Mouse (Mus musculus): ENCODE results near the gene Rtl8a. TPM values are rescaled to one million over a fixed set of nuclear protein-coding genes. Genes with fewer than 3 reads are reported as not detected.
"Not testable (repeated sequence)": the region's sequence is repeated elsewhere in the genome, so short reads cannot be mapped to it uniquely, and the experiment has no call there.

Rtl8a gene
- 94.3 and 99.2 TPM in 2 replicates for polyA plus RNA-seq (2015; fragmentation: Nextera tagmentation; extraction: Ambion mirVana)

GRCm38 (mm10) chrX:53642980-53643961 is at the start of gene Rtl8a:
Rtl8a (minus strand) TSS chrX:53643682.
- ATAC-seq (ENCODE audit: extremely low read depth, insufficient number of reproducible peaks, low FRiP score, low TSS enrichment), result peak; percentile 79
- peak within 1 kb of the TSS; percentile 78 for H3K27ac ChIP-seq (replicated peaks)
- 9% methylated on average over 12 of the region's 50 CpGs for WGBS

GRCm38 (mm10) chrX:53693141-53693540 is 49.7 kb upstream of the Rtl8a start:
- Histone ChIP-seq H3K4me3 (no peak overlapping the region), H3K4me1 (no peaks in the 10 kb centered on the region), H3K9me3 (no peaks in the 10 kb centered on the region), H3K27ac (replicated peaks) (no peak overlapping the region), H3K36me3 (no peaks in the 10 kb centered on the region), H3K27me3 (replicated peaks) (peaks cover 9% of the 10 kb centered on the region), H3K9ac (no peak overlapping the region), H3K4me2 (no peak overlapping the region)
- ATAC-seq (ENCODE audit: extremely low read depth, insufficient number of reproducible peaks, low FRiP score, low TSS enrichment), result no peak
- 64% methylated on average over 2 of the region's 2 CpGs for WGBS

More at GRCm38 (mm10) chrX:53642980-53643961, at the start of gene Rtl8a:
- H3K27me3 ChIP-seq (replicated peaks); H3K36me3 ChIP-seq; H3K9me3 ChIP-seq; H3K4me1 ChIP-seq: not testable (repeated sequence)
- Histone ChIP-seq H3K4me3 (peak within 1 kb of the TSS; percentile 43), H3K4me2 (peak within 1 kb of the TSS; percentile 59), H3K9ac (peak within 1 kb of the TSS; percentile 47; the same call in 1 of the 2 replicates)

GRCm38 (mm10) chrX:53692065-53692464 is 48.6 kb upstream of the Rtl8a start:
- Histone ChIP-seq H3K27me3 (replicated peaks) (peaks cover 9% of the 10 kb centered on the region), H3K4me3 (no peak overlapping the region), H3K27ac (replicated peaks) (no peak overlapping the region), H3K4me1 (no peaks in the 10 kb centered on the region), H3K4me2 (no peak overlapping the region), H3K9me3 (no peaks in the 10 kb centered on the region), H3K36me3 (no peaks in the 10 kb centered on the region), H3K9ac (no peak overlapping the region)
- ATAC-seq (ENCODE audit: extremely low read depth, insufficient number of reproducible peaks, low FRiP score, low TSS enrichment), result no peak
- WGBS, result 45% methylated on average over 2 of the region's 2 CpGs

- H3K4me2 ChIP-seq; ATAC-seq (ENCODE audit: extremely low read depth, insufficient number of reproducible peaks, low FRiP score, low TSS enrichment); H3K27ac ChIP-seq (replicated peaks); H3K36me3 ChIP-seq; H3K27me3 ChIP-seq (replicated peaks); H3K4me3 ChIP-seq; H3K4me1 ChIP-seq; H3K9me3 ChIP-seq; H3K9ac ChIP-seq: not testable (repeated sequence)
- 74% methylated on average over 2 of the region's 4 CpGs for WGBS
Measured at GRCm38 (mm10) chrX:53684676-53685075, 41.2 kb upstream of the Rtl8a start.

- not testable (repeated sequence) for ATAC-seq (ENCODE audit: extremely low read depth, insufficient number of reproducible peaks, low FRiP score, low TSS enrichment); H3K27ac ChIP-seq (replicated peaks); H3K9me3 ChIP-seq; H3K4me3 ChIP-seq; H3K4me2 ChIP-seq; H3K4me1 ChIP-seq; H3K36me3 ChIP-seq; H3K9ac ChIP-seq; H3K27me3 ChIP-seq (replicated peaks)
- WGBS, result 68% methylated on average over 2 of the region's 3 CpGs
Measured at GRCm38 (mm10) chrX:53682650-53683049, 39.2 kb upstream of the Rtl8a start.

GRCm38 (mm10) chrX:53676943-53677342 is 33.5 kb upstream of the Rtl8a start:
- H3K4me3 ChIP-seq; H3K4me1 ChIP-seq; H3K4me2 ChIP-seq; H3K9ac ChIP-seq; H3K36me3 ChIP-seq; H3K27ac ChIP-seq (replicated peaks); H3K27me3 ChIP-seq (replicated peaks); H3K9me3 ChIP-seq; ATAC-seq (ENCODE audit: extremely low read depth, insufficient number of reproducible peaks, low FRiP score, low TSS enrichment): not testable (repeated sequence)
- WGBS, result 4% methylated on average over 1 of the region's 2 CpGs

GRCm38 (mm10) chrX:53670696-53671095 is 27.2 kb upstream of the Rtl8a start:
- not testable (repeated sequence) for H3K27me3 ChIP-seq (replicated peaks); H3K36me3 ChIP-seq; H3K4me1 ChIP-seq; H3K9me3 ChIP-seq; ATAC-seq (ENCODE audit: extremely low read depth, insufficient number of reproducible peaks, low FRiP score, low TSS enrichment)
- peak overlapping the region; percentile 59; the same call in 1 of the 2 replicates for H3K27ac ChIP-seq (replicated peaks)
- peak overlapping the region; percentile 46 for H3K4me3 ChIP-seq
- WGBS, result 11% methylated on average over 4 of the region's 4 CpGs
- peak overlapping the region; percentile 63 for H3K9ac ChIP-seq
- H3K4me2 ChIP-seq, result peak overlapping the region; percentile 59

GRCm38 (mm10) chrX:53670294-53670693 is 26.8 kb upstream of the Rtl8a start, which contains the start of gene Rtl8b:
Rtl8b (minus strand) TSS chrX:53670408.
- H3K9me3 ChIP-seq, result no peaks in the 10 kb centered on the region
- peak within 1 kb of the TSS; percentile 59 for H3K4me2 ChIP-seq
- peak within 1 kb of the TSS; percentile 63 for H3K9ac ChIP-seq
- H3K36me3 ChIP-seq, result no peaks in the 10 kb centered on the region
- peak within 1 kb of the TSS; percentile 46 for H3K4me3 ChIP-seq
- no peak for ATAC-seq (ENCODE audit: extremely low read depth, insufficient number of reproducible peaks, low FRiP score, low TSS enrichment)
- no peaks in the 10 kb centered on the region for H3K4me1 ChIP-seq
- no peaks in the 10 kb centered on the region for H3K27me3 ChIP-seq (replicated peaks)
- 10% methylated on average over 12 of the region's 15 CpGs for WGBS
- peak within 1 kb of the TSS; percentile 59; the same call in 1 of the 2 replicates for H3K27ac ChIP-seq (replicated peaks)

GRCm38 (mm10) chrX:53669557-53670270 is 26.2 kb upstream of the Rtl8a start:
- H3K9me3 ChIP-seq; H3K27ac ChIP-seq (replicated peaks); H3K27me3 ChIP-seq (replicated peaks); H3K36me3 ChIP-seq; H3K4me1 ChIP-seq: not testable (repeated sequence)
- Histone ChIP-seq H3K4me2 (peak overlapping the region; percentile 53), H3K4me3 (peak overlapping the region; percentile 46), H3K9ac (peak overlapping the region; percentile 59; the same call in 1 of the 2 replicates)
- WGBS, result no CpG with 5 or more reads among the region's 36 CpGs
- peak; percentile 75 for ATAC-seq (ENCODE audit: extremely low read depth, insufficient number of reproducible peaks, low FRiP score, low TSS enrichment)

GRCm38 (mm10) chrX:53652917-53653316 is 9.4 kb upstream of the Rtl8a start:
- not testable (repeated sequence) for H3K4me3 ChIP-seq; H3K36me3 ChIP-seq; H3K9ac ChIP-seq; H3K4me1 ChIP-seq; H3K27ac ChIP-seq (replicated peaks); ATAC-seq (ENCODE audit: extremely low read depth, insufficient number of reproducible peaks, low FRiP score, low TSS enrichment); H3K9me3 ChIP-seq; H3K27me3 ChIP-seq (replicated peaks); H3K4me2 ChIP-seq
- WGBS, result 44% methylated on average over 4 of the region's 4 CpGs

- 73% methylated on average over 6 of the region's 6 CpGs for WGBS
- ATAC-seq (ENCODE audit: extremely low read depth, insufficient number of reproducible peaks, low FRiP score, low TSS enrichment), result no peak
Measured at GRCm38 (mm10) chrX:53645885-53646284, 2.4 kb upstream of the Rtl8a start.

More at GRCm38 (mm10) chrX:53645885-53646284, 2.4 kb upstream of the Rtl8a start:
- Histone ChIP-seq H3K4me2 (no peak overlapping the region), H3K27me3 (replicated peaks) (no peaks in the 10 kb centered on the region), H3K4me1 (0 out of 2 replicates have a peak, but pooled peaks cover 4% of the 10 kb centered on the region), H3K27ac (replicated peaks) (no peak overlapping the region), H3K36me3 (no peaks in the 10 kb centered on the region), H3K9me3 (no peaks in the 10 kb centered on the region), H3K9ac (no peak overlapping the region), H3K4me3 (no peak overlapping the region)
